Mouse (Mus musculus): ENCODE data around the gene Tmem135.

The Tmem135 gene

DNA sequence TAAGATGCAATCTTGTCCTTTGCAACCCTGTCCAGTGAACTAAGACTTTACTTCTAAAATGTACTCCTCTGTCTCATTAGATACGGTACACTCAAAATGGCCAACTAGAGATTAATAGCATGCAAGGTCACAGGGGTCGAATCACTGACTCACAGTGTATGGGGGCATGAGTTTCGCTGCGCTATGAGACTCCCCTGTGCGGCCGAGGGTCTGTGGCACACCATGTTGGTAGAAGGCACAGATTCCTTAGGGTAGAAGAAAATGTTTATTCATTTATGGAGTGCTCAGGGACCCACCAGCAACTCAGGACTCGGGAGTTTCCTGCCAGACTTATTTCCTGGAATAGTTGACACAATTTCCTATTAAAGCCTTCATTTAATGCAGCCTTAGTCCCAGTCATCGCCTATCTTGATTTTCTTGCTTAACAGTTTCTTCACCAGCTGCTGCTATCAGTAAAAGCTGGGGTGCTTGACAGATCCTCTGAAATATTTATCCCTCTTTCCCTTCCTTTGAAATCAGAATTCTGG lies 14.2 kb upstream of the Tmem135 start:
- DNase-seq (ENCODE audit: low spot score in 2 of 2): no peak

GRCm38 (mm10) chr7:89417707-89418106 lies 13.7 kb upstream of the Tmem135 start:
- DNase-seq (ENCODE audit: low spot score in 2 of 2): no peak

DNA sequence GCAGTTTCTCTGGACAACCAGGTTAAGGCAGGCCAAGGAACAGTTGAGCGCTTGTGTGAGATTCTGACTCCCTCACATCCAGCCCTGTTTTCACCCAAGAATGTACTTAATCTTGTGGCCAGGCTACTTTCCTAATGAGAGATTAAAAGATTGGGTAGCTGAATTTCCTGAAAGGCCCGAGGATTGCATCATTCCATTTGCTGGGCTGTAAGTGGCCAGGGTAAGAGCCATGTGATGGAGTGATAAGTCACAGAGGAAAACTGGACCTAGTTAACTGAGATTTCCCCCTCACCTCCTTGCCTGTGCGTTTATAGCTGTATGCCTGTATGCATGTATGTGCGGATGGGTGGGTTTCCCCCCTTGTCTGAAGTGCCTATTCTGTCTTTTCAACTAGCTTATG lies 12.0 kb upstream of the Tmem135 start:
- DNase-seq (ENCODE audit: low spot score in 2 of 2): no peak

- DNase-seq (ENCODE audit: low spot score in 2 of 2): no peak
These were observed 8.1 kb upstream of the Tmem135 start for GRCm38 (mm10) chr7:89412094-89412493.

DNA sequence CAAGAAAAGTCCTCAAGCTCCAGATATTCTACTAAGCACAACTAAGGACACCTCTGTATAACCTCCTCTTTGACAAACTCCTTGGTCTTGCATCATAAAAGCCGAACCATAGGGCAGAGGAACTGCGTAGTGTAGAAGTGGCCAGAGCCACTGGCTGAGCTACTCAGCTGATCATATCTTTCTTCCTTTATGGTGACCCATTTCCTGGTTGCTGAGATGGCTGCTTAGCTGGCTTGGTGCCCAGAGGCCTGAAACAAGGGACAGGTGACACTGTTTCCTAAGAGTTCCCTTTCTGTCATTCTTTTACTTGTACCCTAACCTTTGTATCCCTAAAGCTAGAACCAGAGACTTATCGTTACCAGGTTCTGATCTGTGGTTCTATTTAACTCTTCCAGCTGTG lies 7.3 kb upstream of the Tmem135 start:
- no peak for DNase-seq (ENCODE audit: low spot score in 2 of 2)

DNA sequence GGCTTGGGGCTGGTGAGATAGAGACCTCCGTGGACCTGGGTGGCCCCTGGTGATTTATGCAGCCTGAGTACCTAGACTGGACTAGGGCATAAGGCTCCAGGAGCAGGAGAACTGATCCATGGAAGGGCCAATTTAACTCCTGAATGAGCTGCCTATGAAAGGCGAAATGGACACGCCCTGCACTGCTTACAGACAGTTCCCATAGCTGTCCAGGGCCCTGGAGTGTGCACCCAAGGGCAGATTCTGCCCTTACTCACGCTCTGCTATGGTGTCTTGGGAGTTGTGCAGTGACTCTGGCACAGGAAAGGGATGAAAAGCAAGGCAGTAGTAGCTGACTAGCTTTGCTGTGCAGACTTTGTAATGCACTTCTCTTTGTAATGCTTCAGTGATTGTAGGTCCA lies 6.3 kb upstream of the Tmem135 start:
- DNase-seq (ENCODE audit: low spot score in 2 of 2): no peak

DNA sequence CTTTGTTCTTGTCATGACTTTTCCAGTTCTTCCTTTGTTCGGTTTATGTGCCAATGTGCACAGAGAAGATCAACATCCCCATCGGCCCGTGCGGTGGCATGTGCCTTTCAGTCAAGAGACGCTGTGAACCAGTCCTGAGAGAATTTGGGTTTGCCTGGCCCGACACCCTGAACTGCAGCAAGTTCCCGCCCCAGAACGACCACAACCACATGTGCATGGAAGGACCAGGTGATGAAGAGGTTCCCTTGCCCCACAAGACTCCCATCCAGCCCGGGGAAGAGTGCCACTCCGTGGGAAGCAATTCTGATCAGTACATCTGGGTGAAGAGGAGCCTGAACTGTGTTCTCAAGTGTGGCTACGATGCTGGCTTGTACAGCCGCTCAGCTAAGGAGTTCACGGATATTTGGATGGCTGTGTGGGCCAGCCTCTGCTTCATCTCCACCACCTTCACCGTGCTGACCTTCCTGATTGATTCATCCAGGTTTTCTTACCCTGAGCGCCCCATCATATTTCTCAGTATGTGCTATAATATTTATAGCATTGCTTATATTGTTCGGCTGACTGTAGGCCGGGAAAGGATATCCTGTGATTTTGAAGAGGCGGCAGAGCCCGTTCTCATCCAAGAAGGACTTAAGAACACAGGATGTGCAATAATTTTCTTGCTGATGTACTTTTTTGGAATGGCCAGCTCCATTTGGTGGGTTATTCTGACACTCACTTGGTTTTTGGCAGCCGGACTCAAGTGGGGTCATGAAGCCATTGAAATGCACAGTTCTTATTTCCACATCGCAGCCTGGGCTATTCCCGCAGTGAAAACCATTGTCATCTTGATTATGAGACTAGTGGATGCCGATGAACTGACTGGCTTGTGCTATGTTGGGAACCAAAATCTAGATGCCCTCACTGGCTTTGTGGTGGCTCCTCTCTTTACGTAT lies 3.3 kb upstream of the Tmem135 start:
- DNase-seq (ENCODE audit: low spot score in 2 of 2): no peak

- DNase-seq (ENCODE audit: low spot score in 2 of 2): no peak
These were observed 2.0 kb upstream of the Tmem135 start for GRCm38 (mm10) chr7:89406011-89406410.

GRCm38 (mm10) chr7:89404734-89405440 lies 865 bp upstream of the Tmem135 start:
- DNase-seq (ENCODE audit: low spot score in 2 of 2): peak in 1 of 2 experiments; percentile 42

- DNase-seq (ENCODE audit: low spot score in 2 of 2): peak; percentile 55
These were observed 709 bp downstream of the Tmem135 start for GRCm38 (mm10) chr7:89403053-89403972.

DNA sequence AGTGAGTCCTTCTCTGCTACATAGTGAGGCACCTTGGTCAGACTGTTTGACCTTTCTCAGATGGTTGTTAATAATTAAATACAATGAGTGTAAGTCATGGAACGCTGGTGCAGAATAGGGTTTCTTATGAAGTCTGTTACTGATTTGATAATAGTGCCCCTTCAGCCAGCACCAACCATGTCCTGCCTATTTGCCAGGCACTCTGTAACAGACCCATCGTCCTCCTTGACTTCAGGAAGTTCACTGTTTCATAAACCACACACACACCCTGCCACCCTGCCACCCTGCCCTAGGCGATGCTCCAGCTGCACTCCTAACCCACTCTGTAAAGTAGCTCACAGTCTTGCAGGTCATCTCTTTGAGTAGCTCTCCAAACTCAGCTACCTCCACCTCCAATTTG lies 2.1 kb downstream of the Tmem135 start:
- no peak for DNase-seq (ENCODE audit: low spot score in 2 of 2)

- no peak for DNase-seq (ENCODE audit: low spot score in 2 of 2)
These were observed 2.7 kb downstream of the Tmem135 start for GRCm38 (mm10) chr7:89401136-89401858.

GRCm38 (mm10) chr7:89400721-89401120 lies 3.3 kb downstream of the Tmem135 start:
- DNase-seq (ENCODE audit: low spot score in 2 of 2): no peak

GRCm38 (mm10) chr7:89397837-89398534 lies 6.0 kb downstream of the Tmem135 start:
- DNase-seq (ENCODE audit: low spot score in 2 of 2): no peak

DNA sequence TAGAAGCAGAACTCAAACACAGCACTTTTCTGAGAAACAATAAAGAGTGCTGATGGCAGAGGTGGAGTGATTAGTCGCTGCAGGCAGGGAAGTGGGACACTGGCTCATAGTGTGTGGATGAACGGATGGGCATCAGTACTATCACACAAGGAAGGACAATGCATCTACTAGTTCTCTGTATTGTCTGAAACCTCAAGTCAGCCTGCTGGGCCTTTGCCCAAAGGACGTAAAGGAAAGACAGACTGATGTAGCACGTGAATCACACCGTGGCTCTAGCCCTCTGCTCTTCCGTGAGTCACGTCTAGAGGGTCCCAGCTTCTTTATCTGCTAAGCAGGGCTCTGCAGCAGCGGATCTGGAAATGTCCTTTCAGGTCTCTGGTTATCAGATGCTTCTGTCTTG lies 7.6 kb downstream of the Tmem135 start:
- no peak for DNase-seq (ENCODE audit: low spot score in 2 of 2)

DNA sequence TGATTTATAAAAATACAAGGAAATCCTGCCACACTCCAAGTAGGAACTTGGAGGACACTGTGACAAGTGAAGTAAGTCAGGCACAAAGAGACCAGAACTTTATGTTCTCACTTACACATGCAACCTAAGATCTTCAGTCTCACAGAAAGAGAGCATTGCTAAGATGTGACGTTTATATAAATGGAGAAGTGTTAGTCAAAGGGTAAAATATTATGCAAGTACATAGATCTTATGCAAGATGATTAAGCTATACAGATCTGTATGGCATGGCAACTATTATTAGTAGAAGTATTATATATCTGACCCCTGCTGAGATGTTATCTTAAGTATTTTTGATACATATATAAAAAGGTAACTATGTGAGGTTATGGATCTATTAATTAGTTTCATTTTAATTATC lies 8.6 kb downstream of the Tmem135 start:
- DNase-seq (ENCODE audit: low spot score in 2 of 2): no peak

- DNase-seq (ENCODE audit: low spot score in 2 of 2): no peak
These were observed 11.2 kb downstream of the Tmem135 start for GRCm38 (mm10) chr7:89392825-89393224.

GRCm38 (mm10) chr7:89392388-89392787 lies 11.6 kb downstream of the Tmem135 start:
- no peak for DNase-seq (ENCODE audit: low spot score in 2 of 2)

DNA sequence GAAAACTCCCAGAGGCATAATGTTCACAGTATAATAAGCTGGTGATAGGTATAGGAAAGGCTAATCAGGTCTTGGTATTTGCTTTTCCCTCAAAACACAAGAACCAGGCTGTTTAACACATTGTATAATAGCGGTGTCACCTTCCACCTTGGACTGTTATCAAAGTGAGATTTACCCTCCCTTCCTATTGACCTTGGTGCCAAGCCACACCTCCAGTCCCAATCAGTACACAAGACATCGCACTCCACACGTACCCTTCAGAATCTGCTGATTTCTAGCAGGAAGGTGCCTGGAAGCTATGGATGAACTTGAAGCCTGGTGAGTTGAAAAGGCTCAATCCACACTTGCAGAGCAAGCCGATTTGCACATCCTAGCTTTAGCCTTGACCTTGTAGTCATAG lies 12.2 kb downstream of the Tmem135 start:
- DNase-seq (ENCODE audit: low spot score in 2 of 2): no peak

- no peak for DNase-seq (ENCODE audit: low spot score in 2 of 2)
These were observed 12.7 kb downstream of the Tmem135 start for GRCm38 (mm10) chr7:89391281-89391680.
